Mouse (Mus musculus): ENCODE measurements around the gene Mzt1.
"Not testable (repeated sequence)": the region's sequence is repeated elsewhere in the genome, so short reads cannot be mapped to it uniquely, and the experiment has no call there.

Gene Mzt1

DNA sequence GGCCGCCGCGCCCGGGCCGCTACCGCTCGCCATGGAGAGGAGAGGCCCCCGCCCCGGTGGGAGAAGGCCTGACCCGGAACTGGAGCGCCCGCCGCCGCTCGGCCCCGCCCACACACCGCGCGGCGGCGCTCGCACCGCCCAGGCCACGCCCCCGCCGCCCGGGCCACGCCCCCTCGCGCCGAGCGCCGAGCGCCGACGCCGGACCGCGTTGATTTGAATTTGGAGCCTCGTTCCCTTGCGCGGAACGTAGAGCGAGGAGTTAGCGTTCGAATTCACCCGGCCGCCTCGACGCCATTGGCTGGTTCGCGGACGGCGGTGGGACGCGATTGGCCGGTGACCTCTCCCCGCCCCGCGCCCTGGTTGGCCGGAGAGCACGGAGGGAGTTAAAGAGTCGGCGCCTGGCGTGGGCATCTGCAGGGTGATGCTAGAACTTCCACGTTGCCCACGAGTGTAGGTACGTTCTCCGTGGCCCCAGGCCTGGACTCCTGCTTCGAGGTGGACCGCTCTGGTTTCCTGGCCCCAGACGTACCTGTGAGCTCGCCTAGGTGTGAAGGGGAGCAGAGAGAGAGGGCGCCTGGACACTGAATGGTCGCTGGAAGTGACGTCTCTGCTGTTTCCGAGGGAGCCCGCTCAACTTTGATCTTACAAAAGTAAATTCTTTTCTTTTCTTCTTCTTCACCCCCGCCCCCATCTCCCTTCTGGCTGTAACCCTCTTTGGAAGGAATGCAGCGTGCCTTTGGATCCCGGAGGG is at the start of gene Mzt1, which contains the start of gene Bora:
TSS of gene Mzt1 (minus strand) at position 104 of the 751 bp plus-strand sequence.
TSS of gene Bora (plus strand) at position 192 of the 751 bp plus-strand sequence.
- peak; percentile 88 for DNase-seq (ENCODE audit: low read depth, low spot score)

GRCm38 (mm10) chr14:99088947-99089346 is 43.0 kb upstream of the Mzt1 start:
- no peak for DNase-seq (ENCODE audit: low read depth, low spot score)

DNA sequence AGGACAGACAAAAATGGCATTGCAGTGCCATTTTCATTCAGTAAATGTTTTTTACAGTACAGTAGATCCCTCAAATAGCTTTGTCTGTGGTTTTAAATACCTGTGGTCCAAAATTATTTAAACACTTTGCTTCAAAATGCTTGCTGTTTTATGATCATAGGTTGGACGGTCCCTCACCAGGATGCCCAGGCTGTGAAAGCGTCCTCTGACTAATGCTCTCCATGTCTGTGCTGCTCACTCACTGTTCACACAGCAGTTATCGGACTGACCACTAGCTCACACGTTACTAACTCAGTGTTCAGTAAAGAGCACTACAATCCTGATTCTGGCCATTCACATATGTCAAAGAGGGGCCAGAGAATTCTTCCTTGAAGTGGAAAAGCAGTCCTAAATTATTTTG is 25.2 kb upstream of the Mzt1 start:
- DNase-seq (ENCODE audit: low read depth, low spot score) = no peak

DNA sequence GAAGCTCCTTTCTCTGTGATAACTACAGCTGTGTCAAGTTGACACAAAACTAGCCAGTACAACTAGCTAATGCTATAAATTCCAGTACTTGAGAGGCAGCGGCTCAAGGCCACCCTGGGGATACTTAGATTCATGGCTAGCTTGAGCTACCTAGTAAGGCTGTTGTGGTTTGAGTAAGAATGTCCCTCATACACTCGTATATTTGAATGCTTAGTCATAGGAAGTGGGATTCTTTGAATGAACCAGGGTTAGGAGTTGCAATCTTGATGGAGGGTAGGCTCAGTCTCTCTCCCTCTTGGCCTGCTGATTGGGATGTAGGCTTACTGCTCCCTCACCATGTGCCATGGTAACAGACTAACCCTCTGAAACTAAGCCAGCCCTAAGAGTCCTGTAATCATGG is 17.2 kb upstream of the Mzt1 start:
- DNase-seq (ENCODE audit: low read depth, low spot score) = no peak

DNA sequence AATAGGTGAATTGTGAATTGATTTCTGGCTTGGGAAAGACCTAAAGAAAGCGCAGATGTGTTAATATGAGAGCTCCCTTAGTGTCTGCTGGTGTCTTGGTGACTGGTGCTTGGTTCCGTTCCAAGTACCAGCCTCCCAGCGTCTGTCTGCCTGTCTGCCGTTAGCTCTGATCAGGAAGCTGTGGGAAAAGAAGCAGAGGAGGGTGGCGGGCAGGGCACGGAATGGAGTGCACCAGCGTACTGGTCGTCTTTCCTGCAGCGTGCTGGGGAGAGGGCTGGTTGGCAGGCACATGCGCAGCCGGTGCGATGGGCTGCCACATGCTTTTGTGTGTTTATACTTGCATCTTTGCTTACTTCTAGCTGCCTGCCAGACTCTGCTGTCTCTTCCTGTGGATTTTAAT is 14.7 kb upstream of the Mzt1 start:
- DNase-seq (ENCODE audit: low read depth, low spot score) = no peak

GRCm38 (mm10) chr14:99058959-99059586 is 13.1 kb upstream of the Mzt1 start:
- DNase-seq (ENCODE audit: low read depth, low spot score) = no peak

DNA sequence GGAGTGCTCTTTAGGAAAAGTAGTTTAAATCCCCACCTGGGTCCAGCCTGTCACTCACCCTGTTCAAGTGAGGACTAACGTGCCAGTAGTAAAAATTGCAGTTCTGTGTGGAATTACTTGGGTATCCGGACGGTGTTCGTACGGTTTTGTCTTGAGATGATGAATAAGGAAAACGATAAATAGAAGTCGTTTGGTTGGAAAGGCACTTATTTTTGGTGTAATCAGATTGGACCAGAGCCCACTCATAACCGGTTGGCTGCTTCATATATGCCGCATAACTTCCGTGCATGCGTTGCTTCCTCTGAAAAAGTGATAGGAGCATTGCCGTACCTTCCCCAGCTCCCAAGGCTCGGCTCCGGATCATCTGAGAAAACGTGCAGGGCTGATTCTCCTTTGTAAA is 848 bp upstream of the Mzt1 start:
- no peak for DNase-seq (ENCODE audit: low read depth, low spot score)

GRCm38 (mm10) chr14:99045378-99046030 is 430 bp downstream of the Mzt1 start:
- DNase-seq (ENCODE audit: low read depth, low spot score) = peak; percentile 13

DNA sequence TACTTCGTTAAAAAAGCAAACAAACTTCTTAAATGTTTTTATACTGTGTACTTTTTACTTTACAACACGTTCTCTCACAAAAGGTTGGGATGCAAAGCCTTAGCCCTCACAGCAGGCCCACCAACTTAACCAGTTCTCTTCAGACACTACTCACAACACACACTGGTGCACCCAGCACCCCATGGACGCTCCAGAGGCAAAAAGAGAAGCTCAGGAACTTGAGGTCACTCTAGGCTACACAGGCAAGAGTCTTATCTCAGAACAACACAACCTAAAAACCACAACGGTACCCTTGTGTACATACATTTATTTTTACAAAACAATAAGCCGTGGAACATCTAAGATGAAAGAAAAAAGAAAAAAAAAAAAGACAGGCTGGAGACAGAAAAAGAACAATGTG is 1.2 kb downstream of the Mzt1 start:
- no peak for DNase-seq (ENCODE audit: low read depth, low spot score)

DNA sequence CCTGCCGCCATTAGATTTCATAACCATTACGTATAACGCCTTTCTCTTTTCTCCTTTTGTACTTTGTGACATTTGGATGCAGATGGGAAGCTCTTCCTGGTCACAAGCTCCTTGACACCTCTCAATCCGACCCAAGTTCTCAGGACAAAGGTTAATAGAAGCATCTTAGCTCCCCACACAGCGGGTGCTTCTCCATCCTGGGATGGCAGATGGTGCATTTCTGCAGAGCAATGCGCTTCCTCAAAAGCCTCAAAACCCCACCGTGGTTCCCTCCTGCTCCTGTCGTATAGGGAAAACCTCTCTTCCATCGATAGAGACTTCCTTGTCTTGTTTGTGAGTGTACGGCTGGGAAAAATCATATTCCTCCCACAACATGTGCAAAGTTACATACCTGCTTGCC is 1.8 kb downstream of the Mzt1 start:
- DNase-seq (ENCODE audit: low read depth, low spot score) = no peak

DNA sequence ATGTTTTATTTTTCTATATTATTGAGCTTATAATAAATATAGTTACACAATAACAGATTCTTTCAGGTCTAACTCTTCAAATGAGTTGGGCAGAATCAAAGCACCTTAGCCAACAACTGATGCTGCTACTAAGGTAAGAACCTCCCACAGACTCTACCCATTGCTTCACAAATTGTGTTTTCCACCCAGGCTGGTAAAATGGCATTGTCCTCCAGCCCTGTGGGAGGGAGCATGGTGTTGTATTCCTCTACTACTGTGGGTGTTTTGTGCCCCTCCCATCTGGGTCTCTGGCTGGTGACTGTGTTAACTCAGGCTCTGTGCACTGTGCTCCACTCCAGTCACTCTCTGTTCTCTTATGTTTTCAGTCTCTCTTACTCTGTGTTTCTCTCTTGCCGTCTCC is 2.4 kb downstream of the Mzt1 start:
- no peak for DNase-seq (ENCODE audit: low read depth, low spot score)

- DNase-seq (ENCODE audit: low read depth, low spot score) = no peak
Observed at GRCm38 (mm10) chr14:99041416-99041815, 4.5 kb downstream of the Mzt1 start.

DNA sequence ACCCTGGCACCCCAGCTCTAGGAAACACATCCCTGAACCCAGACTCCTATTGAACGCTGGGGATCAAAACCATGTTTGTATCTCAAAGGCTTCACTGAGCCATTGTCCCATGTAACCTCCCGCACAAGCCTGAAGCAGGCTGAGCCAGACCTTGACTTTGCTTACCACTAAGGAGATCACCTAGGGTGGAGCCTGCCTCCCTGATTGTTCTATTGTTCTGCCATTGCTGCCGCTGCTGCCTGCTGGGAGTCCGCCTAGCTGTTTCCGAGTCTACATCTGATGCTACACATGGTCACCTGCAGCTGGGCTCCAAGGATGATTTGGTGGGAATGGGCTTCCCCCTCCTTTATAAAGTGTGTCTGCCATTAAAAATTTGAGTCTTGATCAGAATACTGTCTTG is 6.6 kb downstream of the Mzt1 start:
- not testable (repeated sequence) for DNase-seq (ENCODE audit: low read depth, low spot score)

DNA sequence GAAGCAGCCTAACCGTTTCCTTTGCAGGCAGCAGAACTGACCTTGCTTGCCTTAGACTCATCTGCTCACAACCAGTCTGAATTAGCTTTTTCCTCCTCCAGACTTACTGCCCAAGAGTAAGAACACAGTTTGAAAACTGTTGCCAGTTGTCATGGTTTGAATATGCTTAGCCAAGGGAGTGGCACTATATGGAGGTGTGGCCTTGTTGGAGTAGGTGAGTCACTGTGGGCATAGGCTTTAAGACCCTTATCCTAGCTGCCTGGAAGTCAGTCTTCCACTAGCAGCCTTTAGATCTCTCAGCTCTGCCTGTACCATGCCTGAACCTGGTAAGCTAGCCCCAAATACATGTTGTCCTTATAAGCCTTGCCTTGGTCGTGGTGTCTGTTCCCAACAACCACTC is 8.2 kb downstream of the Mzt1 start:
- no peak for DNase-seq (ENCODE audit: low read depth, low spot score)

DNA sequence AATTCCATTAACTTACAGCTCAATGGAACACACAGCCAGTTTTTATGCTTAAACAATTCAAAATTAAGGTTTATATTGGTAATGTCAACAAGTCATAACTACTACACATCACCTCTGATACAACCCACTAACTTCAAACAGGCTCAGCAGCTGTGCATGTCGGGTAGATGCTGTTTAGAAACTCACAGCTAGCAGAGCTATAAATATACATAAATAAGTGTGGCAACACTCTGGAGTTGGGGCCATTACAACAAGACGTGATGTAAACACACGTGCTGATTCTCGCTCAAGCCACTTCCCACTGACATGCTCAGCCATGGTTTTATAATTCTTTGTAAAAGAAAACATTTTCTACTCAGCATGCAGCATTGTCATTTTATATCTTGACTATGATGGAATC is 9.9 kb downstream of the Mzt1 start:
- DNase-seq (ENCODE audit: low read depth, low spot score) = no peak

- DNase-seq (ENCODE audit: low read depth, low spot score) = not testable (repeated sequence)
Observed at GRCm38 (mm10) chr14:99034851-99035250, 11.1 kb downstream of the Mzt1 start.

DNA sequence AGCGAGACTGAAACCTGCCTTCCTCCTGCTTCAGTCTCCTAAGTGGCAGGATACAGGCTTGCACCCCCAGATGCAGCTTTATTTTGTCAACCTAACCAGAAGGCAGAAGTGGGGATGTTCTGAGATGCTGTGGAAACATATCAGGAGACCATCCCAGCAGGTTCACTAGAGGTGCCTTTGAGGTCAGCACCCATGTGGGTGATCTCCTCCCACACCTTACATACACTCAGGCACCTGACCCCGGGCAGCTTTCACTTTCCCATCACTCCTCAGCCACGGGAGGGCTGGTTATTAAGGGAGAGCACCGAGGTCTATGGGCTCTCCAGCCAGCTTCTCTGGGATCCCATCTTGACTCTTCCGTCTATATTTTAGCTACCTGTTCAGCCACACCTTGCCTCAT is 13.3 kb downstream of the Mzt1 start:
- no peak for DNase-seq (ENCODE audit: low read depth, low spot score)

- no peak for DNase-seq (ENCODE audit: low read depth, low spot score)
Observed at GRCm38 (mm10) chr14:99031337-99031873, 14.5 kb downstream of the Mzt1 start.

- DNase-seq (ENCODE audit: low read depth, low spot score) = no peak
Observed at GRCm38 (mm10) chr14:99029987-99030386, 15.9 kb downstream of the Mzt1 start.

GRCm38 (mm10) chr14:99022346-99023086 is 23.4 kb downstream of the Mzt1 start:
- no peak for DNase-seq (ENCODE audit: low read depth, low spot score)

DNA sequence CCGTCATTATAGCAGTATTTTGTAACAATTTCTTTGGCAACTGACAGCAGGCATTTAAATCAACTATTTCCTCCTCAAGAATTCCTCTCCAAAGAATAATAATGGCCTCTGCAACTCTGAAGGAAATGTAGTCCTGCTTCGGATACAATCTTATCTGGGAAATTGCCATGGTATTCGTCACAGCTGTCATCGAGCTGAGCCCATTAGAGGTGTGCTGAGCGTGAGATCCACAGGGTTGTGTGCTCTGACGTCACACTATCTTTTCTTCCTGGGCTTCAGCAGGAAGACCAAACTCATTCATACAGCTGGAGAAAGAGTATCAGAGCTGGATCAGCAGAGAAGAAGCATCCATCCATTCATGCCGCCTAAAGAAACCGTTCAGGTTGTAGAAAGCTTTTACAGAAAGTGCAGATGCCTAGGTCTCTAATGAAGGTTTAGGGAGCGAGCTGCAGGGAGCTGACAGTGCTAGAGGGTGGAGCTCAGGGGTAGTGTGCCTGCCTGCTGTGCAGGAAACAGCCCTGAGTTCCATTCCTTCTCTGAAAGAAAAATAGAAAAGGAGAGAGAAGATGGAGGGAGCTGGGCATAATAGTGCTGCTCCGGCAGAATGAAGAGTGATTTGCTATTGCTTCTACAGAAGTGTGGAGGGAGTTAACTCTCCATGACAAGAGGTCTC is 26.7 kb downstream of the Mzt1 start:
- no peak for DNase-seq (ENCODE audit: low read depth, low spot score)

Data from embryo, embryonic 11.5 days (tissue).